Mouse (Mus musculus): ENCODE results near the gene Islr2.

Gene Islr2

GRCm38 (mm10) chr9:58196610-58197567, 7.2 kb downstream of the Islr2 start:
- DNase-seq: no peak

GRCm38 (mm10) chr9:58196141-58196540, 8.0 kb downstream of the Islr2 start:
- no peak for DNase-seq

DNA sequence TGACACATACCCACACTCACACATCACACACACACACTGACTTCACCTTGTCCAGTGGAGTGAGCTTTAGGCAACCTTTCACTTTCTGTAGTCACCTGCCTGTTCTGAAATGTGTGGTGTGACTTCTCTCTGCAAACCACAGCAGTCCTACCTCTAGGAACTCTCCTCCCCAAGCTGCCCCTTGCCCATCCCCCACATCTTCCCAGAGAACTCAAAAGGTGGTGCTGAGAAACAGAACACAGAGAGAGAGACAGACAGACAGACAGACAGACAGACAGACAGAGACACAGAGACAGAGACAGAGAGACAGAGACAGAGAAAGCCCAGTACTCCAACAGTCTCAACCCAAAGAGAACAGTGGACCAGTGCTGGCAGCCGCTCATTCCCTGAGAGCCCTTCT, 8.4 kb downstream of the Islr2 start:
- no peak for DNase-seq

DNA sequence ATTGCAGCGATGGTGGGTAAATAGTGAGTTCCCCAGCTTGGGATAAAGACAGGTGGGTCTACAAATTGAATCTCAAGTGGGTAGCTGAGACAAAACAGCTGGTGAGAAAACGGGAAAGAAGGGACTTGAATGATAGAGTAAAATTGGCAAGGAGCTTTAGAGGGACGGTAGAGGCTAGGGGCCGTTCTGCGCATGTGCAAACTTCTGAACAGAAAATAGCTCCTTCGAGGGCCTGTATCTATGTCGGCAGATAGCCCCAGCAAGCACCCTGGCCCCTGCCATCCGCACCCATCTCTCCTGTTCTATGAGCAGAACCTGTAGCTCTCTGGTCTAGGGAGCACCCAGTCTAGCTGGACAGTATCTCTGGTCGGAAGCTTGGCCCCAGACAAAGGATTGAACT, 9.9 kb downstream of the Islr2 start:
- no peak for DNase-seq

DNA sequence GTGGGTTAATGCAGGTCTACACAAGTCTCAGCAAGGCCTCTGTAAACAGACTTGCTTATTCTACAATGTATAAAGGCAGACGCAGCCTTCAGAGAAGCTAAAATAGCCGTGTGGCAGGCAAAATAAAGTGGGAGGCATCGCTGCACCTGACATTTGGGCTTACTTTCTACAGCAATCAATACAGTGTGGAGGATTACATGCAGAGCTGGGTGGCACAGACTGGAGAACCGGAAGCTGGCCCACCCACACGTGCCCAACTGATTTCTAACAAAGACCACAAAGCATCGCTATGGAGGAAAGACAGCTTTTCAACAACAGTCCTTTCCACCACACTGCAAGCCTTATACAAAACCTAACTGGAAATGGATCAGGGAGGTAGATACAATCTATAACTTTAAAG, 19.7 kb downstream of the Islr2 start:
- no peak for DNase-seq

DNA sequence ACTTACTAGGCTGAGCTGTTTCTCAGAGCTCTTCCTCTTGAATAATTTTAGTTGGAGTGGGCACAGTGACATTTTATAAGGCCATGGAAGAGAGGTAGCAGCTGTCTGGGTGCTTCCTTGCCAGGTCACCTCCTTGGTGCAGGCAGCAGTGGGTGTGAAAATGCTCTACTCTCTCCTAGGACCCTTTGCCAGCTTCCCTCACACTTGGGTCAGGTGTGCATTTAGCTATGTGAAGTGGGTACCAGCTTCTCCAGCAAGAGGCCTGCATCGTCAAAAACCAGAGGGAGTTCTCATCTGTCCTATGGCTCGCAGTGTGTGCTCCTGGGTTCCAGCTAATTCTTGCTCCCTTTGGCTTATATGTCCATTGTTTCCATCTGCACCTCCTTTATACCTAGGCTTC, 24.7 kb downstream of the Islr2 start:
- no peak for DNase-seq

- DNase-seq: no peak
Observed at GRCm38 (mm10) chr9:58177165-58177564, 27.0 kb downstream of the Islr2 start.

- DNase-seq: no peak
Observed at GRCm38 (mm10) chr9:58175745-58176487, 28.2 kb downstream of the Islr2 start.

GRCm38 (mm10) chr9:58174818-58175251, 29.3 kb downstream of the Islr2 start:
- no peak for DNase-seq

DNA sequence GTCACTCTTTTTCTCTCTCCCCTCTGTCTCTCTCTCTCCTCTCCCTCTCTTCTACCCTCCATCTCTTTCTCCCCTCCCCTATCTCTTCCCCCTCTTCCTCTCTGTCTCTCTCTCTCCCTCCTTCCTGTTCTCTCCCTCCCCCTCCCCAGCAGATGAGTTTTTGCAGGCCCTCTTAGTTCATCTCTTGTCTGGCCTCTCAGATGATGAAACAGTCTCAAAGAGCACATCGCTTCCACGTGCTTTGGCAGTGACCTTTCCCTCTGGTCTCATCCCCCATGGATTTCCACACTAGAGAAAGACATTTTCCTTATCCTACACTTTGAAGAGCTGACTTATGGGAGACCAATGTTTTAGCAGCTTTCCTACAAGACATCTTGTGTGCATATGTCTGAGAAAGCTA, 31.3 kb downstream of the Islr2 start:
- DNase-seq: no peak

DNA sequence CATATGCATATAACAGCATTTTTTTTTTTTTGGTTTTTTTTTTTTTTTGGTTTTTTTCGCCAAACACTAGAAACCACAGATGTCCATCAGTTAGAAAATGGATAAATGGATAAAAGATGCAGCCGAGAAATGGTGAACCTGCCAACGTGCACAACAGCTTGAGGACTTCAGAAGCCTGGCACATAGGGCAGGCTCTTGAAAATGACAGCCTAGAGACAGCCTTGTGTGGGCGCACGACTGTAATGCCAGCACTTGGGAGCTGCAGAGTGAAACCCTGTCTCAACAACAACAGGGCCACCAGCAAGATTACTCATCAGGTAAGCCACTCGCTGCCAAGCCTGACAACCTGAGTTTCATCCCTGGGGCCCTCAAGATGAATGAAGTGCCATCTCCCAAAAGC, 34.7 kb downstream of the Islr2 start:
- DNase-seq: no peak

GRCm38 (mm10) chr9:58168880-58169279, 35.2 kb downstream of the Islr2 start:
- DNase-seq: no peak

DNA sequence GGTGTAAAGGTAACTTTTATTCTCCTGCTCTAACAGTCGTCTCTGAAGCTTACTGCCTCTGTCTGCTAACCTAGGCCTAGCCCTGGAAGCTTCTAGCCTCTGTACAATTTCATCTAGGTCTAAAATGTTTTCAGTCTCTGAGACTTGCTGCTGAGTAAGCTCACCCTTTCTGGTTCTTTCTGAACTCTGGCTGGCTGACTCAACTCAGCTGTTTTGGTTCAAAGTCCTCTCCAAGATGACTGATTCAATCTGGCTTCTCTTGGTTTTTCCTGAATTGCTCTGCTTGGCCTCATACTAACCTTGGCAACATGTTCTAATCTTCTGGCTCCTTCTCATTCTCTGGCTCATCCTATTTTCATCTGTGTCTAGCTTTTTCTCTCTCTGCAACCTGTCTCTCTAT, 38.3 kb downstream of the Islr2 start:
- DNase-seq: no peak

DNA sequence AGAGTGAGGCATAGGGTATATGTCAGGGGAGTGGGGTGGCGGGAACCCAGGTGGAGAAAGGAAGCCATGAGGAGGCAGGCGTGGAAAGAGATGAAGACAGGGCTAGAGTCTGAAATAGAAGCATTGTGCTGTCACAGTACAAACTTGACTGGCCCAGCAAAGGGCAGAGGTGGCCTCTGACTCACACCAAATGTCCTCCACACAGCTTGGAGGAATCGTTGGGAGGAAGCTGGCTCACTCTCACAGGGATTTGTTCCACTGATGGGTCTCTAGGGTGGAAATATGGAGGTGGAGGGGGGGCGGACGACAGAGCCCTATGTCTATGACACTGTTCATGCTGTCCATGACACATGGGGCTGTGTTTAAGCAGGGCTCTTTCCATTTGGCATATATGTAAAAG, 41.0 kb downstream of the Islr2 start:
- DNase-seq: no peak

DNA sequence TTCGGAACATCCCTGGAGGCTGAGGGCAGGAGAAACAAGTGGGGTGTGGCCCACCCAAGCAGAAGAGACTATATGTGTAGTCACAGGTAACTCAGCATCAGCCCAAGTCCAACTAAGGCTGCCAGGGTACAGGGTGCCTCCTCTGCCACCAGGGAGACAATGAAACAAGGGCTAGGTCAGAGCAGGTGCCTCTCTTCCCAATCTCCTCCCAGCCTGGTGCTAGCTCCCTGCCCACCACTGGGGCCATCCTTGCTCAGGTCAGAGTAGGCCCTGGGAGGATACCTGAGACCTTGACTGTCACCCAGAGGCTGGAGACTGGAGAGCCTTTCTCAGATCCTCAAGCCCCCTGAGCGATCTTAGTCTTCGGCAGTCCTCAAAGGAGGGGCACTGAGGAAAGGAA, 41.9 kb downstream of the Islr2 start:
- no peak for DNase-seq

- no peak for DNase-seq
Observed at GRCm38 (mm10) chr9:58160315-58160714, 43.8 kb downstream of the Islr2 start.

DNA sequence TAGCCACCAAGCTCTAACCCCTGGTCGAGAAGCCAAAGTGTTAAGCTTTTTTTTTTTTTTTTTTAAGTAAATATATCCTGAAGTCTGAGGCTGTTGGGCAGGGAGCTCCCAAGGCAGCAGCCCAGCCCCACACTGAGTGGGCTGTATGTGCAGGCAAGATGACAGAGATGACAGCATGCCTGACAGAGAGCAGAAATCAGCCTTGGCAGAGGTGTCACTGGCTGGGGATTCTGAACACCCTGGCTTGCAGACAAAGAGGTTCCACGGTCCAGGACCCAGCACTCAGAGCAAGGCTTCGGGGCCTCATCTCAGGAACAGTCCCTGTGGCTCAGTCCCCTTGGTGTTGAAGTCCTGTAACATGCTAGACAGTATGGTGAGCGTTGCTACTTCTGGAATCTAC, 44.3 kb downstream of the Islr2 start:
- no peak for DNase-seq

DNA sequence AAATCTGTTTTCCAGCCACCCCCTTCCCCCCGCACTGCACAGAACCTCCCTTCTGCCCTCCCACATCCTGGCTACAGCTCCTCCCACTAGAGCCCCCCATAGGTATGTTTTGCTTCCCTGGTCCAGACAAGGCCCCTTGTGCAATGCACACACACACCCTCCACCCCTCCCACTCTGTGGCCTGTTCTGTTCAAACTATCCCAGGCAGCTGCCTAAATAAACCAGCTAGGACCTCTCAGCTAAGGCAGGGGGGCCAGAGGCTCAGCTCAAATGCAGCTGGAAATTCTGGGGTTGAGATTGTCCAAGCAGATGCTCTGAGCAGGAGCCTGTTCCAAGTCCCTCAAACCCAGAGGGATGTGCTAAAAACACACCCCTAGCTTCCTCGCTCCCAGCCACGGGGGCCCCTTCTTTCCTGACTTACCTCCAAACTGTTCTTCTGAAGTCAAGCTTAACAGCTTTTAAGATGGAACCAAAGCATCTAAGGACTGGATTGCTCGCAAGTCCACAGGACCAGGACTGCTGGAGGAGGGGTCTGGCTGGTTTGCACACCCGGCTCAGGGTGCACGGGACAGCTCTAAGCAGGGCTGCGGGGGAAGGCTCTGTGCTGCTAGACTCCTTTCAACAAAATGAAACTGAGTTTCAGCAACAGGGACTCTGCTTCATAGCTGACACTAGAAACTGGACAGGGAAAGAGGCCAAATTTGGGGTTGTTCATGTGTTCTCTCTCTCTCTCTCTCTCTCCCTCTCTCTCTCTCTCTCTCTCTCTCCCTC, 45.4 kb downstream of the Islr2 start:
- DNase-seq: no peak

DNA sequence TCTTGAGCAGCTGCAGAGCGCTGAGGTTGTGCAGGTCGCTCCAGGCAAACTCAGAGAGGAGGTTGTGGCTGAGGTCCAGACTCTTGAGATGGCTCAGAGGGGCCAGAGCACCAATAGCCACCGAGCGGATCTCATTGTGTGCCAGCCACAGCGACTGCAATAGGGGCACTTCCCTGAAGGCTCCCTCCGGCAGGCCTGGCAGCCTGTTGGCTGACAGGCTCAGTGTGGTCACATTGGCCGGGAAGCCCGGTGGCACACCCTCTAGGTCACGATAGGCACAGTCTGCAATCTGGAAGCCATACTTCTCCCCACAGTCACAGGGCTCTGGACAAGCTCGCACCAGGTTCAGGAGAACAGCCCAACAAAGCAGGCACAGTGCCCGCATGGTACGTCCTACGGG, 46.3 kb downstream of the Islr2 start:
- DNase-seq: no peak

GRCm38 (mm10) chr9:58156819-58157560, 47.1 kb downstream of the Islr2 start:
- no peak for DNase-seq

- DNase-seq: no peak
Observed at GRCm38 (mm10) chr9:58155366-58155765, 48.8 kb downstream of the Islr2 start.

GRCm38 (mm10) chr9:58153095-58153494, 51.0 kb downstream of the Islr2 start:
- no peak for DNase-seq

All from cerebellum, adult 11 months (tissue).